Mouse (Mus musculus) right cerebral cortex, adult 18-20 months (tissue): ENCODE measurements at regions not wholly inside any gene's neighbourhood (a gene's known extent, or its start where the extent isn't known, plus 50 kb on each side); places are given as distances from the start of the nearest gene placed in this dataset.

ENCODE experiments used
- DNase-seq: peaks from one replicate; pipeline ENCODE4 v3.0.0; 2022; ENCODE audit warnings: mixed read lengths

GRCm38 (mm10) chr12:51118021-51118694 is 229.7 kb upstream of the G2e3 start:
- DNase-seq = peak; percentile 93

GRCm38 (mm10) chr12:51117436-51118020 is 230.3 kb upstream of the G2e3 start:
- DNase-seq = no peak

GRCm38 (mm10) chr12:51111811-51112210 is 236.1 kb upstream of the G2e3 start:
- DNase-seq = no peak

GRCm38 (mm10) chr12:51108044-51108443 is 239.8 kb upstream of the G2e3 start:
- peak; percentile 46 for DNase-seq

GRCm38 (mm10) chr12:51103541-51104042 is 244.3 kb upstream of the G2e3 start:
- DNase-seq = no peak

GRCm38 (mm10) chr12:51101636-51102035 is 246.2 kb upstream of the G2e3 start:
- DNase-seq = no peak

GRCm38 (mm10) chr12:51100868-51101267 is 247.0 kb upstream of the G2e3 start:
- DNase-seq = peak; percentile 53

GRCm38 (mm10) chr12:51095974-51096373 is 251.9 kb upstream of the G2e3 start:
- DNase-seq = peak; percentile 21

GRCm38 (mm10) chr12:51089324-51089723 is 258.5 kb upstream of the G2e3 start:
- no peak for DNase-seq

GRCm38 (mm10) chr12:51081809-51082208 is 266.1 kb upstream of the G2e3 start:
- no peak for DNase-seq

GRCm38 (mm10) chr12:51073503-51073902 is 274.4 kb upstream of the G2e3 start:
- no peak for DNase-seq

- DNase-seq = no peak
These were observed 286.9 kb upstream of the G2e3 start for GRCm38 (mm10) chr12:51060931-51061330.

- DNase-seq = peak; percentile 53
These were observed 289.3 kb upstream of the G2e3 start for GRCm38 (mm10) chr12:51058569-51058968.

GRCm38 (mm10) chr12:51058104-51058503 is 289.8 kb upstream of the G2e3 start:
- DNase-seq = no peak

GRCm38 (mm10) chr12:51047116-51047515 is 300.7 kb upstream of the G2e3 start:
- no peak for DNase-seq

GRCm38 (mm10) chr12:51045437-51045836 is 302.4 kb upstream of the G2e3 start:
- DNase-seq = no peak

GRCm38 (mm10) chr12:51045020-51045419 is 302.8 kb upstream of the G2e3 start:
- no peak for DNase-seq

GRCm38 (mm10) chr12:51032193-51032592 is 315.7 kb upstream of the G2e3 start:
- no peak for DNase-seq

GRCm38 (mm10) chr12:51028601-51029174 is 319.2 kb upstream of the G2e3 start:
- no peak for DNase-seq

- DNase-seq = no peak
These were observed 321.8 kb upstream of the G2e3 start for GRCm38 (mm10) chr12:51026046-51026445.

GRCm38 (mm10) chr12:51025531-51025930 is 322.3 kb upstream of the G2e3 start:
- no peak for DNase-seq

GRCm38 (mm10) chr12:51024057-51024743 is 323.7 kb upstream of the G2e3 start:
- DNase-seq = no peak

GRCm38 (mm10) chr12:51018185-51018584 is 329.7 kb upstream of the G2e3 start:
- DNase-seq = no peak

- DNase-seq = peak; percentile 78
These were observed 331.8 kb upstream of the G2e3 start for GRCm38 (mm10) chr12:51016081-51016480.
